Mouse (Mus musculus): ENCODE results near the gene Olfr923.
"Not testable (repeated sequence)": the region's sequence is repeated elsewhere in the genome, so short reads cannot be mapped to it uniquely, and the experiment has no call there.

Gene Olfr923

GRCm38 (mm10) chr9:38826245-38826644 is at the start of gene Olfr923:
Gene Olfr923 (plus strand): TSS chr9:38826545.
- DNase-seq: no peak

GRCm38 (mm10) chr9:38792689-38793088 is 33.7 kb upstream of the Olfr923 start:
- no peak for DNase-seq

GRCm38 (mm10) chr9:38805696-38806095 is 20.6 kb upstream of the Olfr923 start:
- DNase-seq: no peak

DNA sequence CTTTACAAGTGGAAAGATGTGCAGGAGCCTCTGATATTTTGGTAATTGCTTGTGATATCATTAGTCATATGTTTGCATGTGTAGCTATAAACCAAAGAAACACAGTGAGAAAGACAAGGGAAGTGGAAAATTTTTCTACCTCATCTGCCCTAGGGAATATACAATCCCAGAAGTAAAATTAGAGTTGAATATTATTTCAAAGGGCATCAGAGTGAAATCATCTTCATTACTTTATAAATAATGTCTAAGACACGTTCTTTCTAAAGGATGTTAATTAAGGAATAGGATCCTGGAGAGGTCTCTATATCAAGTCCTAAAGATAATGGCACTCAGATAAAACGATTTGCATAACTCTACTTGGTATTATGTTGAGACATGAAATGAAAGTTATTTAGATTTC is 12.0 kb upstream of the Olfr923 start, which contains the start of gene Olfr922:
TSS of gene Olfr922 (plus strand) at position 301 of the 400 bp plus-strand sequence.
- no peak for DNase-seq

GRCm38 (mm10) chr9:38815458-38815986 is 10.8 kb upstream of the Olfr923 start:
- no peak for DNase-seq

DNA sequence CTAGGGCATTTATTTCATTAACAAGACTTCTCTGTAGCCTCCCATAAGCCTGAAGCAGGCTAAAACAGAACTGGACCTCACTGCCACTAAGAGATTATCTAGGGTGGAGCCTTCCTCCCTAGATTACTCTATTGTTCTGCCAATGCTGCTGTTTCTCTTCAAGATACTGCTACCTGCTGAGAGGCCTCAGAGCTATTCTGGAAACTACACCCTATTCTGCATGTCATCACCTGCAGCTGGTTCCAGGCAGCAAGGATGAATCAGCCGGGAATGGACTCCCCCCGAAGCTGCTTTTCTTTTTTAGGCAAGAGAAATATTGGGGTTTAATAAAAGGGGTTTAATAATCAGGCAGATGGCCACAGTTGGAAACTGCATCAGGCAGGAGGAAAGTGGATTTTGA is 6.7 kb downstream of the Olfr923 start:
- no peak for DNase-seq

DNA sequence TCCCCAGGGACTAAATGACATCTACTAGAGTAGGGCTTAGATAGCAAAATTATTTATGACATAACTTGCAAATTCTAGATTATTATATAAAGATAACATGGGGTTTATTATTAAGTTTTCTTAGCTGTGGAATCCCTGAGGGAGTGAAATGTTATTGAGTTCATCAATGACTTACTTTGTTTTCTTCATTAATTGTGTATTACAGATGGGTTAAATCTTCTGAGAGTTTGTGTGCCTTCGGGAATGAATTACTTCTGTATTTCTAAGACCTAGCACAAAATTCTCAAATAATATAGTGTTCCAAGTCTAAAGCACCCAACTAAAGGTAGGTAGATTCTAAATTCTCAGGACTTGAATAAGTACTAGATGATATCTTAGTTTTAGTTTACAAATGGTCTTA is 17.8 kb downstream of the Olfr923 start, which contains the start of gene Olfr924:
TSS of gene Olfr924 (plus strand) at position 301 of the 400 bp plus-strand sequence.
- no peak for DNase-seq

- no peak for DNase-seq
Observed at GRCm38 (mm10) chr9:38854760-38855159, 28.4 kb downstream of the Olfr923 start, which contains the start of gene Olfr26. Gene Olfr26 (plus strand): TSS chr9:38855060.

DNA sequence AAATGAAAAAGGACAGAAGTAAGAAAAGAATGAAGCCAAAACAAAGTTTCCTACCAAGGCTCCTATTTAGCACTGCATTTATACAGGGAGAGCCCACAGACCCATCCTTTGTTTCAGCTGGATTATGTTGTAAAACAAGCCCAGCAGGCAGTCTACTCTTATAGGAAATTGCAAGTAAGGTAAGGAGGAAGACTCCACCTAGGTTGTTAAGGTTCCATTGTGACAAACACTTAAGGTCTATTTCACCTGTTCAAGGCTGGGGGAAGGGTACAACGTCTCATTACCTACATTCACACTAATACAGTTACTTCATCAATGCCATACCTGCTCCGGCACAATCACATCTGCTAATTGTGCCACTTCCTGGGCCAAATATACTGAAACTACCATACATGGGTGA is 48.5 kb downstream of the Olfr923 start:
- DNase-seq: not testable (repeated sequence)

- DNase-seq: no peak
Observed at GRCm38 (mm10) chr9:38876826-38877225, 50.5 kb downstream of the Olfr923 start, which contains the start of gene Olfr926. Gene Olfr926 (plus strand): TSS chr9:38877126.
